Mouse (Mus musculus): ENCODE results near the gene Adora1. TPM values are rescaled to one million over a fixed set of nuclear protein-coding genes. Genes with fewer than 3 reads are reported as not detected.

Gene Adora1
- total and polyA plus RNA-seq, 3 experiments: not detected

DNA sequence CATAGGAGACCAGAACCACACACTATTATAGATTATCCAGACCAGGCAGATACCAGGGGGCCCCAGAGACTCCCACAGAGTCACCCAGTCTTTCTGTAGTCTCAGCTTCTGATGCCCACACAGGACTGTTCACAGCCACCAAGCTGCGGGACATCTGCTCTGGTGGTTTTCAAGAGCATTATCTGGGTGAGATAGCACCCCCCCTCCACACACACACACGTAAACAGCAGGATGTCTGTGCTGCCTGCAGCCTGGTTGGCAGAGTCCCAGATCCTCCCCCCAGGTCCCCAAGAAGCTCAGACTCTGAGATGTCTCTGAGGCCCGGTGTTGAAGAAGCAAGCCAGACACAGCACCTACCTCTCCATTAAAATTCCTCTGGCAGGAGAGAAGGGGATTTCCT, 39.7 kb downstream of the Adora1 start (continued):
- no peak for TF ChIP-seq ELF1 (IDR thresholded peaks at IDR 0.05; ENCODE audit: low read depth, low read length)
- no peak for TF ChIP-seq USF1 (IDR thresholded peaks at IDR 0.05; ENCODE audit: low read depth, low read length)
- no peak for TF ChIP-seq NRF1 (IDR thresholded peaks at IDR 0.05; ENCODE audit: insufficient read depth, low read depth, low read length, poor library complexity, severe bottlenecking)
- TF ChIP-seq POLR2A (IDR thresholded peaks at IDR 0.05; ENCODE audit: control insufficient read depth in 1 of 2, insufficient read depth in 1 of 2, low read depth in 1 of 2, low read length in 2 of 2, poor library complexity in 1 of 2): no peak
- TF ChIP-seq SIN3A (IDR thresholded peaks at IDR 0.05; ENCODE audit: low read length): no peak
- no peak for TF ChIP-seq ZC3H11A (IDR thresholded peaks at IDR 0.05; ENCODE audit: low read depth, low read length)
- TF ChIP-seq MYC (IDR thresholded peaks at IDR 0.05; ENCODE audit: low read depth, low read length): no peak
- no peak for TF ChIP-seq E2F4 (IDR thresholded peaks at IDR 0.05; ENCODE audit: borderline replicate concordance, low read depth, low read length)
- TF ChIP-seq MAZ (IDR thresholded peaks at IDR 0.05; ENCODE audit: low read depth, low read length): no peak
- TF ChIP-seq BHLHE40 (IDR thresholded peaks at IDR 0.05; ENCODE audit: borderline replicate concordance, low read depth, low read length): no peak

GRCm38 (mm10) chr1:134195117-134195516, 40.1 kb downstream of the Adora1 start:
- no peak for TF ChIP-seq USF2 (IDR thresholded peaks at IDR 0.05; ENCODE audit: borderline replicate concordance in 1 of 2, insufficient read depth in 1 of 2, low read depth in 1 of 2, low read length in 2 of 2)
- no peak for TF ChIP-seq MAFK (IDR thresholded peaks at IDR 0.05; ENCODE audit: borderline replicate concordance, low read depth, low read length)
- TF ChIP-seq E2F4 (IDR thresholded peaks at IDR 0.05; ENCODE audit: borderline replicate concordance, low read depth, low read length): no peak
- TF ChIP-seq MYC (IDR thresholded peaks at IDR 0.05; ENCODE audit: low read depth, low read length): no peak
- no peak for TF ChIP-seq ZKSCAN1 (IDR thresholded peaks at IDR 0.05; ENCODE audit: low read depth, low read length)
- no peak for TF ChIP-seq MAX (IDR thresholded peaks at IDR 0.05; ENCODE audit: low read length)
- no peak for TF ChIP-seq GABPA (IDR thresholded peaks at IDR 0.05; ENCODE audit: low read depth, low read length)
- TF ChIP-seq RAD21 (IDR thresholded peaks at IDR 0.05; ENCODE audit: low read depth, low read length): no peak
- TF ChIP-seq UBTF (IDR thresholded peaks at IDR 0.05; ENCODE audit: borderline replicate concordance, insufficient read depth, low read depth, low read length): no peak
- TF ChIP-seq NELFE (IDR thresholded peaks at IDR 0.05; ENCODE audit: low read depth, low read length): no peak
- no peak for TF ChIP-seq SIN3A (IDR thresholded peaks at IDR 0.05; ENCODE audit: low read length)
- no peak for TF ChIP-seq GATA1 (IDR thresholded peaks at IDR 0.05; ENCODE audit: low read depth, low read length)
- no peak for TF ChIP-seq KAT2A (conservative IDR thresholded peaks at IDR 0.05; ENCODE audit: low read depth, low read length)
- no peak for TF ChIP-seq POLR2AphosphoS5 (IDR thresholded peaks at IDR 0.05; ENCODE audit: borderline replicate concordance, low read depth, low read length)
- no peak for TF ChIP-seq ZNF384 (IDR thresholded peaks at IDR 0.05; ENCODE audit: low read depth, low read length)
- no peak for TF ChIP-seq TAL1 (IDR thresholded peaks at IDR 0.05; ENCODE audit: low read length)
- no peak for TF ChIP-seq CTCF (IDR thresholded peaks at IDR 0.05 in 2 of 3, conservative IDR thresholded peaks at IDR 0.05 in 1 of 3; ENCODE audit: control insufficient read depth in 1 of 3, insufficient read depth in 1 of 3, low read depth in 2 of 3, low read length in 3 of 3, poor library complexity in 1 of 3, severe bottlenecking in 1 of 3)
- no peak for TF ChIP-seq ETS1 (IDR thresholded peaks at IDR 0.05; ENCODE audit: low read depth, low read length)
- no peak for TF ChIP-seq BHLHE40 (IDR thresholded peaks at IDR 0.05; ENCODE audit: borderline replicate concordance, low read depth, low read length)
- H3K36me3 ChIP-seq (ENCODE audit: control insufficient read depth in 1 of 2, insufficient read depth in 2 of 2, low read length in 2 of 2): peaks cover 0 to 4% of the 10 kb centered on the region in 2 experiments; a peak in 1 of 4 replicates
- H3K9ac ChIP-seq (ENCODE audit: control insufficient read depth, low read depth, low read length, poor library complexity, severe bottlenecking): no peak overlapping the region
- H3K27ac ChIP-seq (ENCODE audit: control insufficient read depth, low read depth, low read length): no peak overlapping the region
- no peak overlapping the region for H3K4me3 ChIP-seq (ENCODE audit: control insufficient read depth in 1 of 2, insufficient read depth in 1 of 2, low read depth in 2 of 2, low read length in 2 of 2)
- peaks cover 0 to 13% of the 10 kb centered on the region in 2 experiments; a peak in 2 of 4 replicates for H3K4me1 ChIP-seq (ENCODE audit: control insufficient read depth in 1 of 2, insufficient read depth in 2 of 2, low read length in 2 of 2)
- no peaks in the 10 kb centered on the region for H3K9me3 ChIP-seq (replicated peaks; ENCODE audit: insufficient read depth, low read length)
- no peaks in the 10 kb centered on the region for H3K27me3 ChIP-seq (ENCODE audit: control insufficient read depth in 1 of 2, insufficient read depth in 2 of 2, low read length in 2 of 2)
- no peaks in the 10 kb centered on the region for H3K79me2 ChIP-seq (ENCODE audit: control insufficient read depth, insufficient read depth, low read length, poor library complexity)
- no peak for DNase-seq (ENCODE audit: low read depth, low spot score)
